Mouse (Mus musculus): ENCODE data around the gene Alox15.

- TF ChIP-seq GATA1 (IDR thresholded peaks at IDR 0.05; ENCODE audit: borderline replicate concordance, low read length) (no peak), FLI1 (IDR thresholded peaks at IDR 0.05; ENCODE audit: low read length) (no peak)
Observed at GRCm38 (mm10) chr11:70347861-70348260, 4.0 kb downstream of the Alox15 start.

Data from megakaryocyte, embryonic 14.5 days (primary cell).